Mouse (Mus musculus) brain, embryonic 14.5 days (tissue): ENCODE results near the gene Med14. TPM values are rescaled to one million over a fixed set of nuclear protein-coding genes. Genes with fewer than 3 reads are reported as not detected.

Source experiments
- DNase-seq: peaks from one replicate; pipeline ENCODE4 v3.0.0-alpha.2; 2011; ENCODE audit warnings: low read depth
- CTCF ChIP-seq: fragments of 200-500 bp; IDR thresholded peaks from 2 replicates; pipeline ENCODE4 v1.5.1; 2012; ENCODE audit warnings: inconsistent platforms, mild to moderate bottlenecking, moderate library complexity, borderline replicate concordance; ENCODE audit not compliant: insufficient read depth, insufficient read length; ENCODE audit errors: extremely low read depth
- POLR2A ChIP-seq: fragments of 200-500 bp; IDR thresholded peaks from 2 replicates; pipeline ENCODE4 v1.6.1; 2012; ENCODE audit warnings: mild to moderate bottlenecking, inconsistent platforms, borderline replicate concordance; ENCODE audit not compliant: poor library complexity, insufficient read depth, insufficient read length, severe bottlenecking; ENCODE audit errors: extremely low read depth
- polyA plus RNA-seq: library from polyadenylated mRNA; depleted of rRNA; stranded (reverse); fragments of >200 nt; gene quantifications from 2 replicates; pipeline ENCODE4 v1.2.3, GENCODE M21; 2012; rRNA removed

The Med14 gene
- polyA plus RNA-seq, 1 experiment = 38.8 TPM

DNA sequence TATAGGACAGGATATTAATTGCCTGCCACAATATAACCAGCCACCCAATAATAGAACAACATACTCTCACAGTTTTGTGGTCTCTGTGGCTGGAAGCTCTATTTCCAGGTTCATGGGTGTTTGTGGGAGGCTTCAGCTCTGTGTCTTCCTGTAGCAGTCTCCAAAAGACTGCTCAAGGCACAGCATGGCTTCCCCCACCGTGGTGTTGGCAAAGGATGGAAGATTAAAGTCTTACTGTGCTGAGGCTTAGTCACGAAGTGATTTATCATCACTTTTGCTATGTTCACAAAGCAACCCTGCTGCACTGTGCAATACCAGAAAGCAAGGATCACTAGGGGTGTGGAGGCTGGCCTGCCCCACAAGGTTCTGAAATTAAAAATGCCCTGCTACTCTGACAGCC is 108.0 kb downstream of the Med14 start:
- DNase-seq = no peak
- TF ChIP-seq CTCF (no peak), POLR2A (no peak)

DNA sequence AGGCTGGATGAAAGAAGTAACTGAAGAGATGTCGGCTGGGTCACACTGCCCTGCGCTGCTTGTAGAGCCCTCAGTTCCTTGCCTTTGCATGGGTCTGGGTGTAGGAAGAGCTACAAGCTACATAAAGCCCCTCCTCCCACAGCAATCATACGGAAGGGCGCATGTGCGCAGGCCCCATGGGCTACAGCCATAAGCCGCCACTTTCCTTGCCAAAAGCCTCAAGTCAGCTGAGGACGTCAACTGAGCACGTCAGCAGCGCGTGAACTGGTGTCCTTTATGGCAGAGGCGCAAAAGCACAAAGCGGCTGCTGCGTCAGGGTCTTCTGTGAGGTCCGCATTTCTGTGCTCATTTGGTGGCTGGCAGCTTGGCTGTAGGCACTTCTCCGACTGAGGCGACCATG is 110.0 kb downstream of the Med14 start:
- peak; percentile 2 for DNase-seq
- TF ChIP-seq POLR2A = no peak
- no peak for TF ChIP-seq CTCF

DNA sequence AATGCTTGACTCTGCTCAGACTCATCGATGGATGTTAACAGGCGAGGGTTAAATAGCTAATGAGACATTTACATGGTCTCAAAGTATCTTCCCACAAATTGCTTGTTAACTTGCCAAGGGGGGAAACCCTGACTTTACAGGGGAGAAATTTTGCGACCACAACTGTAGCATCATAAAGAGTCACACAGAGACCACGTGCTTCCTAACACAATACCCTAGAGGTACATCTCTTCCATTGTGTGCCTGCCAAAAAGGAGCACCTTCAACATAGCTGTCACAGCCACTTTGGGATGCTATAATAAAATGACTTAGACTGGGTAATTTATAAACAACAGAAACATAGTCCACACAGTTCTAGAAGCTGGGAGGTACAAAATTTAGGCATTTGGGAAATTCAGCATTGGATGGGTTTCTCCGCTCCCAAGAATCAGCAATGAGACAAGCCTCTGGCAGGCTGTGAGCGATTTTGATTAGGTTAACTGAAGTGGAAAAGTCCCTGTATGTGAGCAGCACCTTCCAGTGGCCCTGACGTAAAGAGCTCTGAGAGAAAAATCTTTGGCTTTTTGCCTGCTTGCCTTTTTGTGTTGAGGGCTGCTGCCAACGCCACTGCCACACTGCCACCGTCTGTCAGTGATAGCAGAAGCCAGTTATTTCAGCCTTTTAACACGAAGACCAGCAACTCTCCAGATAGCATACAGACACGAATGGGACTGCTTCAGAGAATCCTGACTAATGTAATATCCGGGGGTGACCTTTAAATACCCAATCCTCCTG is 116.2 kb downstream of the Med14 start:
- TF ChIP-seq POLR2A (no peak), CTCF (0 out of 2 replicates have a peak, but pooled peaks have one; percentile 2)

DNA sequence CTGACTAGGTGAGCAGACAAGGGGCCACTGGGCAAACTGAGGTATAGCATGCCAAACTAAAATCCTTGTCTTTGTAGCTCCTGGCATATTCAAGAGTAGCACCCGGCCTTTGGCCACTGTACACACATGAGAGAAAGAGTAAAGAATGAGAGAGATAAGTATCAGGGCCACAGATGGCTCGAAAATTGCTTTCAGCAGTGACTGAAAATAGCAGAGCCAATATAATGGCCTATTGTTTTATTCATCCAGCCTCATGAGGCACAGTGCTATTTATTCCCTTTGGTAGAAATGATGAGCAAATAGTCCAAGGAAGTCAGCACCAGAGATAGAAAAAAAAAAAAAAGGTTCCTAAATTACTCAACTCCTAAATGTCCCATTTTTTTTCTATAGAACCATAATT is 116.9 kb downstream of the Med14 start:
- TF ChIP-seq POLR2A = no peak
- TF ChIP-seq CTCF = no peak

More for the DNA sequence above, 116.2 kb downstream of the Med14 start:
- peak; percentile 86 for DNase-seq

More for the DNA sequence above, 116.9 kb downstream of the Med14 start:
- peak; percentile 5 for DNase-seq

Other genes with a start within 250 kb of the Med14 start
- gene Atp6ap2, start 174.3 kb downstream of the Med14 start, polyA plus RNA-seq = 56.8 and 67.7 TPM in 2 replicates
- 28.9 and 29.8 TPM in 2 replicates for gene 1810030O07Rik, start 88.4 kb downstream of the Med14 start, polyA plus RNA-seq